Mouse (Mus musculus) small intestine, adult 2 months (tissue): ENCODE data around the gene Gm49711. TPM values are rescaled to one million over a fixed set of nuclear protein-coding genes. Genes with fewer than 3 reads are reported as not detected.

ENCODE experiments used
- H3K27ac ChIP-seq: fragments of 200-500 bp; 2 replicates; pipeline ENCODE4 v1.5.1; 2012; ENCODE audit warnings: low read depth, low read length, control low read depth, inconsistent platforms; ENCODE audit not compliant: insufficient read depth
- H3K27me3 ChIP-seq: fragments of 200-500 bp; 2 replicates; pipeline ENCODE4 v1.6.1; 2012; ENCODE audit warnings: mild to moderate bottlenecking, moderate library complexity, low read length, inconsistent platforms; ENCODE audit not compliant: control insufficient read depth, insufficient read depth
- H3K36me3 ChIP-seq: fragments of 200-500 bp; 2 replicates; pipeline ENCODE4 v1.6.1; 2012; ENCODE audit warnings: mild to moderate bottlenecking, low read length, control low read depth, inconsistent platforms; ENCODE audit not compliant: control insufficient read depth, insufficient read depth
- H3K4me1 ChIP-seq: fragments of 200-500 bp; 2 replicates; pipeline ENCODE4 v1.6.1; 2012; ENCODE audit warnings: low read length, inconsistent platforms, mixed read lengths; ENCODE audit not compliant: control insufficient read depth, insufficient read depth, insufficient read length
- H3K4me3 ChIP-seq: fragments of 200-500 bp; 2 replicates; pipeline ENCODE4 v1.5.1; 2012; ENCODE audit warnings: low read depth, mild to moderate bottlenecking, control low read depth, inconsistent platforms, low read length, moderate library complexity
- CTCF ChIP-seq: fragments of 200-500 bp; IDR thresholded peaks from 2 replicates; pipeline ENCODE4 v1.5.1; 2012; ENCODE audit warnings: low read depth, mild to moderate bottlenecking, control low read depth, inconsistent platforms, low read length, moderate library complexity, mixed read lengths; ENCODE audit not compliant: insufficient replicate concordance, insufficient read length; ENCODE audit errors: extremely low read depth
- POLR2A ChIP-seq: fragments of 200-500 bp; IDR thresholded peaks from 2 replicates; pipeline ENCODE4 v1.6.1; 2012; ENCODE audit warnings: low read depth, mild to moderate bottlenecking, control low read depth, inconsistent platforms, low read length, moderate library complexity
- WGBS: fragments of 180-500 bp; shearing (Covaris S2); methylation state at CpG from one replicate; pipeline ENCODE4 v1.1.7; 2018; 5-methylcytosine and 5-hydroxymethylcytosine counted together
- polyA plus RNA-seq: library from polyadenylated mRNA; depleted of rRNA; stranded (reverse); fragments of >200 nt; gene quantifications from 2 replicates; pipeline ENCODE4 v1.2.3, GENCODE M21; 2012; rRNA removed

Gene Gm49711
- polyA plus RNA-seq = not detected in 2 replicates

DNA sequence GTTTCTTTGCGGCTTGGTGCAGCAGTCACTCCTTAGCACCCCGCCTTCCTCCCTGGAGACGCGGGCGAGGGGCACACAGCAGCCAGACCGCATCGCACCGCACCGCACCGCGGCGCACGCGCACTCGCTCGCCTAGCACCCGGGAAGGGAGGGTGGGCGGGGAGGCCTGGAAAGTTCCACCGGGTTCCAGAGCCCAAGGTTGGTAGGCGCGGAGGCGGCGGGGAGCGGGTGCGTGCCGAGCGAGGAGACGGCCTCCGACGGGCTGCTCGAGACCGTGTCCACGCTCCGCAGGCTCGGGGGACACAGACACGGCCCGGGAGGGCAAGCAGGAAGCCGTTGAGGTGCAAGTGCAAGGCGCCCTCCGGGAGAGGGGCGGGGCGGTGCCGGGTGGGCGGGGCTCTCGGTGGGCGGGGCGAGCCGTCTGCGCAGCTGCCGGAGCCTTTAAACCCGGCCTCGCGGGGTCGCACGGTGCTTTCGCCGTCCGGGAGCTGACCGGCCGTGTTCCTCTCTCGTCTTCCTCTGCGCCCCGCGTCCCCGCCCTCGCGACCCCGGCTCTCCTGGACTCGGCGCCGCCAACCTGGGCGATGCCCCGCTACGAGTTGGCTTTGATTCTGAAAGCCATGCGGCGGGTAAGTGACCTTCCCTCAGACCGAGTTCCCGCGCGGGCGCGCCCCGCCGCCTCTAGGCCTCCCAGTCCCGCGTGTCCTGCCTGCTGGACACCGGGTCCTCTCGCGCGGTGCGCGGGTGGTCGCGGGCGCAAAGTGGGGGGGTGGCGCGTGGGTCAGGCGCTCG lies at the start of gene Gm49711, which contains the start of the genes Mrps6 and Slc5a3:
Gene Gm49711, plus strand, starts transcription at position 465 of the 792 bp plus-strand sequence.
Gene Mrps6, plus strand, starts transcription at position 419 of the 792 bp plus-strand sequence.
Gene Slc5a3, plus strand, starts transcription at position 471 of the 792 bp plus-strand sequence.
- Histone ChIP-seq H3K27me3 (no peaks in the 10 kb centered on the region), H3K27ac (peak within 1 kb of the TSS; percentile 84), H3K4me3 (peak within 1 kb of the TSS; percentile 100), H3K4me1 (peaks cover 5% of the 10 kb centered on the region; the same call in 1 of the 2 replicates), H3K36me3 (peaks cover 2% of the 10 kb centered on the region; the same call in 1 of the 2 replicates)
- under 1% methylated on average over 97 of the region's 99 CpGs for WGBS
- TF ChIP-seq POLR2A = peak; percentile 87
- TF ChIP-seq CTCF = no peak

DNA sequence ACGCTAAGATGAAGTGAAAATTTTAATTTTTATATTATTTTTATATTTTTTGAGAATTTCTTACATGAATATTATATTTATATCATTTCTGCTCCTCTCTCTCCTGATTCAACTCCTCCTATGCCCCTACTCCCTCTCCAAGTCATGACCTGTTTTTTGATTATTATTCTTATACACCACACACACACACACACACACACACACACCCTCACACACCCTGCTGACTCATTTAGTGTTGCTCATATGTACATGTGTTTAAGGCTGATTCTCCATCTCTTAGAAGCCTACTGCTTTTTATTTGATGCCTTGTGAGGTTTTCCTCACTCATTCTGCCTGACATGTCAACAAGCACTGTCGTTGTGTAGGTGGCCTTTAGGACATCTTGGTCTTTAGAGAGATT lies 48.5 kb upstream of the Gm49711 start:
- 87% methylated on average over 2 of the region's 2 CpGs for WGBS
- Histone ChIP-seq H3K36me3 (no peaks in the 10 kb centered on the region), H3K4me3 (no peak overlapping the region), H3K27ac (no peak overlapping the region), H3K4me1 (no peaks in the 10 kb centered on the region), H3K27me3 (no peaks in the 10 kb centered on the region)
- TF ChIP-seq CTCF = no peak
- no peak for TF ChIP-seq POLR2A

DNA sequence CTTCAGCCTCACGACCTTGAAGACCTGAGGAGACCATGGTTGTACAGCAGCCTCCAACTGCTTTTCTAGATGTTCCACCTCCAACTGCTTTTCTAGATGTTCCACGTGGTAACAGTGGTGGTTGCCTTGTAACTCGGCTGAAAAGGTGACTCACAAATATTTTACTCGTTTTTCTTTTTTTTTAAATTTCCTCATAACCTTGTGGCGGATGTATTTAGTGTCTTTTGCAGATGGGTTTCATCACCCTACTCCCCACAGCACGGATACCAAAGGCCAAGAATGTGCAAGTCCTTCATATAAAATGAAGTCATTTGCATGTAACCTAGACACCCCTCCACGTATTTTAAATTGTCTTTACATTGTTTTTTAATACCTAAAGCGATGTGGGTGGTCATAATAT lies 41.3 kb upstream of the Gm49711 start:
- no peaks in the 10 kb centered on the region for H3K27me3 ChIP-seq
- TF ChIP-seq POLR2A (no peak), CTCF (no peak)
- no peak overlapping the region for H3K4me3 ChIP-seq
- H3K27ac ChIP-seq = no peak overlapping the region
- H3K4me1 ChIP-seq = no peaks in the 10 kb centered on the region
- WGBS = 75% methylated on average over 8 of the region's 8 CpGs
- no peaks in the 10 kb centered on the region for H3K36me3 ChIP-seq

DNA sequence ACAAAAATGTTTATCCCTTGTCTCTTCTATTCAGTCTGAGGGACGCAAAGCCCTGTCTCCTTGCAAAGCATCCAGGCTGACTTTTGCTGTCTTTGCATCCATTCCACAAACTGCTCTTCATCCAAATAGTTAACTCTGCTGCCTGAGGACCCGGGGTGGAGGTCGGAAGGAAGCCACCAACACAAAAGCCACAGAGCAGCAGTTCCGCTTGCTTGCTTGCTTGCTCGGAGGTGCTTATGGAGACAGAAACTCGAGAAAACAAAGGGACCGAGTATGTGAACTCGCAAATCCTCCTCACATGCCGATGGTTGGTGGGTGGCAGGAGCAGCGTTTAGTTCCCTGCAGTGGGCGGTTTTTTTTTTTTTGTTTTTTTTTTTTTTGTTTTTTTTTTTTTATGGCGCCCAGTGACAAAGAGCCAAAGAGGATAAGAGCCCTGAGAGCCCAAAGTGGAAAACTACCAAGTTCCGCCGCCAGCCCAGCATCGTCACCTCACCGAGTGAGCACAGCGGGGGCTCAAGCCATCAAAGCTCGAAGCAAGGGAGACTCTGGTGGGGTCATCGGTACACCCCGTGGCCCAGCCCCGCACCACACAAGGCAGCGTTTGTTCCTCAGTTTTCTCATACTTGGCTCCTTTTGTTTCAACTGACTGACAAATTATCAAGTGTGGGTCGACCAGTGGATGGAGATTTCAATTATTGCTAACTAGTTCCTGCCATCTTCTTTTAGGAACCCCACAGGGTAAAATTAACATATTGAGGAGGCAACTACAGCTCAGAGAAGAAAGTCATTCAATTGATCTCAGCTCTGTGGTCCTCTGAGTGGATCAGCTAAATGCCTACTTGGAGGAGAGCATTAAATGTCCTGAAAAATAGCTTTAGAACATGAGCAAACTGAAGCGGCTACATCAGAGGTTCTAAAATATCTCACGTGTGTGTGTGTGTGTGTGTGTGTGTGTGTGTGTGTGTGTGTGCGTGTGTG lies 38.7 kb upstream of the Gm49711 start:
- Histone ChIP-seq H3K27me3 (no peaks in the 10 kb centered on the region), H3K36me3 (no peaks in the 10 kb centered on the region), H3K27ac (no peak overlapping the region), H3K4me1 (no peaks in the 10 kb centered on the region), H3K4me3 (peak overlapping the region; percentile 58)
- TF ChIP-seq CTCF (no peak), POLR2A (no peak)
- WGBS = 26% methylated on average over 26 of the region's 26 CpGs

DNA sequence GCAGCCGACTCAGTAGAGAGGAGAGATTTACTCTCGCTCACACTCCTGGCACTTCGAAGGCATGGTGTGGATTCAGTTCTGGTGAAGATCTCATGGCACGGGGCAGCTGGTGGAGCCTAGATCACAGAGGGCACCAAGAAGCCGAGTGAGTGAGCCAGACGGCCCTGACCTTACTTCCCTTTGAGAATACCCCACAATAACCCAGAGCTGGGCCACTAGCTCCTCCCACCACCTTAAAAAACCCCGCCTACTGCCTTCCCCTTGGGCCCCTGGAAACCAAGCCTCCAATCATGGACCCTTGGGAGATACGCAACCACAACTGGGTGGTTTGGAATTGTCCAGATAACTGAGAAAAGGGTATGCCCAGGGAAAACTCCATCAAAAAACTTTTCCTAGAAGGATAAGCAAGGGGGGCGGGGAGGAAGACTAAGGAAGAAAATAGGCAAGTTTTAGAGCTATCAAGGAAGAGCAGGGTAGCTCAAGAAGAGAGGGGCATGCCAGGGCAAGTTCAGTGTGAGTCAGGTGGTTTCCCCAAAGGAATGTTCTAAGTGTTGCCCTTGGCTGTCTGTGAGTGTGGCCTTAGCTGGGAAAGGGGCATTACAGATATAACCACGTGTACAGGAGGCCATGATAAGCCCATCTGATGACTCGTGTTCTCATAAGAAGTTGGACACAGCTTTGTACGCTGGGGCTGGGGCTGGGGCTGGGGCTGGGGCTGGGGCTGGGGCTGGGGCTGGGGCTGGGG lies 36.3 kb upstream of the Gm49711 start:
- H3K4me1 ChIP-seq = no peaks in the 10 kb centered on the region
- TF ChIP-seq CTCF (no peak), POLR2A (no peak)
- no peak overlapping the region for H3K27ac ChIP-seq
- 82% methylated on average over 12 of the region's 12 CpGs for WGBS
- H3K4me3 ChIP-seq = no peak overlapping the region
- no peaks in the 10 kb centered on the region for H3K36me3 ChIP-seq
- H3K27me3 ChIP-seq = no peaks in the 10 kb centered on the region

DNA sequence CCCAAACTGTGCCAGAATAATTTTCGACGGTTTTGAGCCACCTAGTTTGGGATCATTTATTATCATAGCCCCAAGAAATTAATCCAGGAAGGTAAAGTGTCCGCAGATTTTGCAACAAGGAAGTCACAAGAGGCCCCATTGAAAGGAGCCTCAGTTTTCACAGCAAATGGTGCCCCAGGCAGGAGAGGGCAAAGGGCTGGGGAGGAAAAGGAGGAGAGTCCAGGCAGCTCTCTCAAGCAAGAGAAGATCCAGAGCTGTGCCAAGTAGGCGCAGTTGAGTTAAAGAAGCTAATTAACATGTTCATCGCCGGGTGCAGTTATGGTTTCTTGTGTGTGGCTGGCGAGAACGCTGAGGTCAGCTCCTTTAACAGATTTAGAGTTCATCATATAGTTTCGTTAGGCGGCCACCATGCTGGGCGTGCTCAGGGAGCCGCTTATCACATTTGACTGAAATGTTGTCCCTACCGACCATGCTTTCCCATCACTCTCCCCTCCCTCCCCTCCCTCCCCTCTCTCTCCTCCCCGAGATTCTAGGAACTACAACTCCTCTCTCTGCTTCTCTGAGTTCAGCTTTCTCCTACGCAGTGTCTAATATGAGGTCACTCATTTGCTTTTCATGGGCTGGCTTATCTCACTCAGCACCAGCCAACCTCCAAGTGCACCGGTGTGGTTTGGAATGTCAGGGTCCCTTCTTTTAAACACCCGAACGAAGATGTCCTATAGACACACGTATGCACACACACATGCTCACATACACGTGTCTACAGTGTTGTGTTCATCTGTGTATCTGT lies 35.4 kb upstream of the Gm49711 start:
- no peak overlapping the region for H3K27ac ChIP-seq
- H3K36me3 ChIP-seq = no peaks in the 10 kb centered on the region
- no peak overlapping the region for H3K4me3 ChIP-seq
- 44% methylated on average over 20 of the region's 20 CpGs for WGBS
- no peaks in the 10 kb centered on the region for H3K27me3 ChIP-seq
- TF ChIP-seq CTCF (no peak), POLR2A (no peak)
- no peaks in the 10 kb centered on the region for H3K4me1 ChIP-seq
